Mouse (Mus musculus) heart, embryonic 10.5 days (tissue): ENCODE measurements around the gene Rexo1. TPM values are rescaled to one million over a fixed set of nuclear protein-coding genes. Genes with fewer than 3 reads are reported as not detected.
A peak's percentile ranks its signal among the peaks of the same experiment; 100 is the strongest.

ENCODE experiments used
- DNase-seq: peaks from one replicate; pipeline ENCODE4 v3.0.0-alpha.2; 2017; ENCODE audit warnings: low spot score
- H3K27ac ChIP-seq: fragments of 300-500 bp; sonication (generic); 2 replicates; pipeline ENCODE4 v1.5.1; 2016; ENCODE audit warnings: mild to moderate bottlenecking
- H3K27me3 ChIP-seq: fragments of 300-500 bp; sonication (generic); 2 replicates; pipeline ENCODE4 v1.6.1; 2016; ENCODE audit warnings: mild to moderate bottlenecking; ENCODE audit not compliant: poor library complexity, insufficient read depth, severe bottlenecking
- H3K36me3 ChIP-seq: fragments of 300-500 bp; sonication (generic); 2 replicates; pipeline ENCODE4 v1.6.1; 2016; ENCODE audit warnings: mild to moderate bottlenecking, moderate library complexity
- H3K4me1 ChIP-seq: fragments of 300-500 bp; sonication (generic); 2 replicates; pipeline ENCODE4 v1.6.1; 2016; ENCODE audit warnings: mild to moderate bottlenecking
- H3K4me3 ChIP-seq: fragments of 300-500 bp; sonication (generic); 2 replicates; pipeline ENCODE4 v1.5.1; 2016; ENCODE audit warnings: mild to moderate bottlenecking, moderate library complexity
- H3K9me3 ChIP-seq: fragments of 300-500 bp; sonication (generic); 2 replicates; pipeline ENCODE4 v1.6.1; 2016; ENCODE audit warnings: mild to moderate bottlenecking, moderate library complexity
- WGBS: fragments of 180-500 bp; shearing (Covaris S2); methylation state at CpG from one replicate; pipeline ENCODE4 v1.1.7; 2016; 5-methylcytosine and 5-hydroxymethylcytosine counted together
- microRNA-seq: library from miRNA; unstranded; fragments of <30 nt; microRNA quantifications from one replicate; pipeline ENCODE4, GENCODE M21; 2017
- polyA plus RNA-seq: library from polyadenylated mRNA; unstranded; fragments of >200 nt; fragmentation: Nextera tagmentation; extraction: Ambion mirVana; gene quantifications from 2 replicates; pipeline ENCODE4 v1.2.1, GENCODE M21; 2016

The Rexo1 gene
- polyA plus RNA-seq, 1 experiment from 2014 or later, result 26.9 TPM

- H3K4me3 ChIP-seq, result no peak overlapping the region
- H3K4me1 ChIP-seq, result peaks cover 22% of the 10 kb centered on the region
- H3K27me3 ChIP-seq, result peaks cover 94% of the 10 kb centered on the region
- H3K9me3 ChIP-seq, result no peaks in the 10 kb centered on the region
- no peaks in the 10 kb centered on the region for H3K36me3 ChIP-seq
- H3K27ac ChIP-seq, result no peak overlapping the region
- 1% methylated on average over 9 of the region's 9 CpGs for WGBS
- no peak for DNase-seq
Observed at GRCm38 (mm10) chr10:80504724-80505123, 56.6 kb downstream of the Rexo1 start.

- no peaks in the 10 kb centered on the region for H3K9me3 ChIP-seq
- under 1% methylated on average over 27 of the region's 27 CpGs for WGBS
- H3K36me3 ChIP-seq, result no peaks in the 10 kb centered on the region
- H3K27me3 ChIP-seq, result peaks cover 99% of the 10 kb centered on the region
- peak overlapping the region; percentile 35 for H3K4me3 ChIP-seq
- H3K4me1 ChIP-seq, result peaks cover 15% of the 10 kb centered on the region
- H3K27ac ChIP-seq, result no peak overlapping the region
- no peak for DNase-seq
Observed at GRCm38 (mm10) chr10:80503599-80504220, 57.6 kb downstream of the Rexo1 start.

- Histone ChIP-seq H3K4me1 (peaks cover 15% of the 10 kb centered on the region), H3K27me3 (peaks cover 99% of the 10 kb centered on the region), H3K9me3 (no peaks in the 10 kb centered on the region), H3K36me3 (no peaks in the 10 kb centered on the region), H3K27ac (no peak overlapping the region), H3K4me3 (peak overlapping the region; percentile 13; the same call in 1 of the 2 replicates)
- DNase-seq, result no peak
- 1% methylated on average over 22 of the region's 22 CpGs for WGBS
Observed at GRCm38 (mm10) chr10:80502819-80503314, 58.5 kb downstream of the Rexo1 start.

GRCm38 (mm10) chr10:80502291-80502690 lies 59.1 kb downstream of the Rexo1 start:
- WGBS, result 0% methylated on average over 7 of the region's 7 CpGs
- Histone ChIP-seq H3K27me3 (peaks cover 99% of the 10 kb centered on the region), H3K27ac (no peak overlapping the region), H3K9me3 (no peaks in the 10 kb centered on the region), H3K4me3 (peak overlapping the region; percentile 22; the same call in 1 of the 2 replicates), H3K36me3 (no peaks in the 10 kb centered on the region), H3K4me1 (peaks cover 15% of the 10 kb centered on the region)
- no peak for DNase-seq

GRCm38 (mm10) chr10:80496421-80496820 lies 64.9 kb downstream of the Rexo1 start:
- WGBS, result under 1% methylated on average over 20 of the region's 20 CpGs
- Histone ChIP-seq H3K27me3 (peaks cover 100% of the 10 kb centered on the region), H3K9me3 (no peaks in the 10 kb centered on the region), H3K4me3 (peak overlapping the region; percentile 61; the same call in 1 of the 2 replicates), H3K4me1 (peaks cover 30% of the 10 kb centered on the region), H3K27ac (no peak overlapping the region), H3K36me3 (no peaks in the 10 kb centered on the region)
- no peak for DNase-seq

GRCm38 (mm10) chr10:80495901-80496300 lies 65.5 kb downstream of the Rexo1 start:
- DNase-seq, result no peak
- WGBS, result 4% methylated on average over 35 of the region's 35 CpGs
- H3K27ac ChIP-seq, result 0 out of 2 replicates have a peak overlapping the region, but pooled peaks have one; percentile 56

GRCm38 (mm10) chr10:80494732-80495131 lies 66.6 kb downstream of the Rexo1 start, which contains the start of gene Onecut3:
TSS of gene Onecut3 (plus strand) at chr10:80494835.
- 1% methylated on average over 37 of the region's 42 CpGs for WGBS
- Histone ChIP-seq H3K27ac (peak within 1 kb of the TSS; percentile 56; the same call in 1 of the 2 replicates), H3K36me3 (no peaks in the 10 kb centered on the region), H3K4me1 (peaks cover 45% of the 10 kb centered on the region), H3K4me3 (peak within 1 kb of the TSS; percentile 61), H3K9me3 (no peaks in the 10 kb centered on the region), H3K27me3 (peaks cover 100% of the 10 kb centered on the region)
- DNase-seq, result no peak

More at GRCm38 (mm10) chr10:80495901-80496300, 65.5 kb downstream of the Rexo1 start:
- Histone ChIP-seq H3K27me3 (peaks cover 100% of the 10 kb centered on the region), H3K36me3 (no peaks in the 10 kb centered on the region), H3K4me1 (peaks cover 35% of the 10 kb centered on the region), H3K9me3 (no peaks in the 10 kb centered on the region), H3K4me3 (peak overlapping the region; percentile 61)

Small RNAs within 50 kb of the gene (microRNA-seq; reads per million reads assigned to microRNA genes)
- gene Mir6912, result not detected

Other genes with a start within 250 kb of the Rexo1 start
- gene 2310011J03Rik, start 241.0 kb downstream of the Rexo1 start, polyA plus RNA-seq, result 41.3 and 46.8 TPM in 2 replicates
- gene Pcsk4, start 232.1 kb downstream of the Rexo1 start, polyA plus RNA-seq, result 1.6 and 4.0 TPM in 2 replicates
- 7.1 and 18.3 TPM in 2 replicates for gene Reep6, start 231.6 kb downstream of the Rexo1 start, polyA plus RNA-seq
- gene Adamtsl5, start 213.1 kb downstream of the Rexo1 start, polyA plus RNA-seq, result 1.3 and 1.9 TPM in 2 replicates
- gene Plk5, start 205.1 kb downstream of the Rexo1 start, polyA plus RNA-seq, result 0.16 TPM in 1 of 2 replicates, not detected in the other
- gene Mex3d, start 173.9 kb downstream of the Rexo1 start, polyA plus RNA-seq, result 2.1 and 5.0 TPM in 2 replicates
- gene Mbd3, start 162.0 kb downstream of the Rexo1 start, polyA plus RNA-seq, result 237 and 315 TPM in 2 replicates
- 973 and 1,195 TPM in 2 replicates for gene Uqcr11, start 154.7 kb downstream of the Rexo1 start, polyA plus RNA-seq
- gene Tcf3, start 127.9 kb downstream of the Rexo1 start, polyA plus RNA-seq, result 80.6 and 140 TPM in 2 replicates
- 0.44 TPM in 1 of 2 replicates, not detected in the other for gene Onecut3, start 66.7 kb downstream of the Rexo1 start, polyA plus RNA-seq
- gene Atp8b3, start 22.4 kb downstream of the Rexo1 start, polyA plus RNA-seq, result 0.31 and 0.32 TPM in 2 replicates
- gene Klf16, start 15.8 kb upstream of the Rexo1 start, polyA plus RNA-seq, result 7.9 and 8.1 TPM in 2 replicates
- 94.1 and 120 TPM in 2 replicates for gene Abhd17a, start 28.8 kb upstream of the Rexo1 start, polyA plus RNA-seq
- gene Scamp4, start 41.3 kb upstream of the Rexo1 start, polyA plus RNA-seq, result 97.4 and 97.9 TPM in 2 replicates
- 5.8 and 9.3 TPM in 2 replicates for gene Adat3, start 41.3 kb upstream of the Rexo1 start, polyA plus RNA-seq
- 3.1 and 3.5 TPM in 2 replicates for gene Gm49322, start 44.5 kb upstream of the Rexo1 start, polyA plus RNA-seq
- 110 and 150 TPM in 2 replicates for gene Csnk1g2, start 61.3 kb upstream of the Rexo1 start, polyA plus RNA-seq
- 59.0 and 69.9 TPM in 2 replicates for gene Btbd2, start 95.5 kb upstream of the Rexo1 start, polyA plus RNA-seq
- gene Mknk2, start 116.6 kb upstream of the Rexo1 start, polyA plus RNA-seq, result 90.8 and 92.0 TPM in 2 replicates
- gene Mob3a, start 140.4 kb upstream of the Rexo1 start, polyA plus RNA-seq, result 54.8 and 56.8 TPM in 2 replicates
- gene Izumo4, start 140.6 kb upstream of the Rexo1 start, polyA plus RNA-seq, result 12.8 and 14.4 TPM in 2 replicates
- 53.1 and 60.4 TPM in 2 replicates for gene Ap3d1, start 180.7 kb upstream of the Rexo1 start, polyA plus RNA-seq
- 25.6 and 26.1 TPM in 2 replicates for gene Dot1l, start 193.6 kb upstream of the Rexo1 start, polyA plus RNA-seq
- gene Sf3a2, start 236.6 kb upstream of the Rexo1 start, polyA plus RNA-seq, result 70.6 and 84.1 TPM in 2 replicates
- 116 and 151 TPM in 2 replicates for gene Plekhj1, start 237.1 kb upstream of the Rexo1 start, polyA plus RNA-seq
- not detected in 2 replicates for gene Amh, start 243.7 kb upstream of the Rexo1 start, polyA plus RNA-seq